Mouse (Mus musculus): ENCODE data around the gene Gm9513.

Gm9513 gene

DNA sequence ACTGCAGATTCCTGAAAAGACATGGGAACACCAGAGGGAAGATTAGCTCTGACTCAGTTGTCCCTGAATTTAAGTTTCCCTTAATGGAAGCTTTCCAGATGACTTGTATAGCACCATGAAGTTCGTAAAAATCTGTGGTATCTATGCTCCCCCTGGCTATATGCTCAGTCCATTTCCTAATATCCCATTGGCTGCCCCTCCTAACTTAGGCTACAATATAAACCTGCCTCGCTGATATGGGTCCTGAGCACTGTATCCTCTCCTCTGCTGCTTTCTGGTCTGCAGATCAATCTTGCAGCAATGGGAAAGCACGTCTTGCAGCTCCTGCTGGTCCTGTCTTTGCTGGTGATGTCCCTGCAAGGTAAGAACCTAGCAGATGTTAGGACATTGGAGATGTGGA, at the start of gene Gm9513:
Gene Gm9513, plus strand, starts transcription at position 301 of the 400 bp plus-strand sequence.
- no peak for DNase-seq (ENCODE audit: low spot score)

DNA sequence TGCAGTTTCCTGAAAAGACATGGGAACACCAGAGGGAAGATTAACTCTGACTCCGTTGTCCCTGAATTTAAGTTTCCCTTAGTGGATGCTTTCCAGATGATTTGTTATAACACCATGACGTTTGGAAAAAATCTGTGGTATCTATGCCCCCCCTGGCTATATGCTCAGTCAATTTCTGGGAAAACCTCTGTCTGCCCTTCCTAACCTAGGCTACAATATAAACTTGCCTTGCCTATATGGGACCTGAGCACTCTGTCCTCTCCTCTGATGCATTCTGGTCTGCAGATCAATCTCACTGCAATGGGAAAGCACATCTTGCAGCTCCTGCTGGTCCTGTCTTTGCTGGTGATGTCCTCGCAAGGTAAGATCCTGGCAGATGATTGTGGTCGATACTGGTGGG, 43.9 kb upstream of the Gm9513 start, which contains the start of gene Gm7257:
Gene Gm7257, plus strand, starts transcription at position 301 of the 400 bp plus-strand sequence.
- no peak for DNase-seq (ENCODE audit: low spot score)

DNA sequence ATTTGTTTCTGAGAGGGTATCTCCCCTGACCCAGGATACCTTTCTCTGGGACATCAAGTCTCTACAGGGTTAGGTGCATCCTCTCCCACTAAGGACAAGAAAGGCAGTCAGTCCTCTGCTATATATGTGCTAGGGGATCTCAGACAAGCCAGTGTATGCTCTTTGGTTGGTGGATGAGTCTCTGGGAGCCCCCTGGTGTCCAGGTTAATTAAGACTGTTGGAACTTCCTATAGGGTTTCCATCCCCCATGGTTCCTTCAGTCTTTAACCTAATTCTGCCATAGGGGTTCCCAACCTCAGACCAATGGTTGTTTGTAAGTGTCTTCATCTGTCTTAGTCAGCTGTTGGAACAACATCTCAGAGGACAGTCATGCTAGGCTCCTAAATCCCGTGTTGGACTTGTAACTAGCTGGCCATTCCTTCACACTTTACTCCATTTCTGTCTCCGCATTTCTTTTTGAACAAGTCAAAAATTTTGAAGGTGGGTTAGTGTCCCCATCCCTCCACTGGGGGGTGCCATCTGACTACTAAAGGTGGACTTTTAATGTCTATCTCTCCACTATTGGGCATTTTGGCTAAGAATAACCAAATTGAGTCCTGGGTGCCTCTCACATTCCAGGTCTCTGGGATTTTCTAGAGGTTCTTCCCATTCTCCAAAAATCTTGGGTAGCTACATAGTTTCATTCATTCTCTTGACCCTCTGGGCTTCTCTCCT, 40.2 kb upstream of the Gm9513 start:
- DNase-seq (ENCODE audit: low spot score), result no peak

DNA sequence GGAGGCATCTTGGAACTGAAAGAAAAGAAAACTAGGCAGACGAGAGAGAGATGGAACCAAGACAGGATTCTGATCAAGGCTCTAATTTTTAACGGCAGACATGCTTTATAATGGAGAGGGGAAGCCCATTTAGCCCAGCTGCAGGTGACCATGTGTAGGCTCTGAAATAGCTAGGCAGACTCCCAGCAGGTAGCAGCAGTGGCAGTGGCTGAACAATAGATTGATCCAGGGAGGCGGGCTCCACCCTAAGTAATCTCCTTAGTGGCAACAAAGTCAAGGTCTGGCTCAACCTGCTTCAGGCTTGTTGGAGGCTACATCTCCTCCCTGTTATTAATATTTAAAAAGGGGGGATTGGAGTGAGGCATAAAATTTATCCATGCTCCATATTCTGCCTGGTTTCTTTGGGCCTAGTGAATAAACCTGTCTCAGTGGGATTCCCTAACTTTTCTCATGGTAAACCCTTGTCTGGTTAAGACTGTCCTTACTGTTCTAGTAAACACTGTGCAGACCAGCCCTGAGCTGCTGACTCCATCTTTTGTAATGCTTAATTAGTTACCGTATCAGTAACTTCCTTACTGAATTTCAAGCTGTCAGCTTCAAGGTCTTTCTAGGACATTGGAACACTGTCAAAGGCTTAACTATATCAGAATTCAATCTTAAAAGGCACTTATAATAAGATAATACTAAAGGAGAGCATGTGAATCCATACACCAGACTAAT, 19.2 kb downstream of the Gm9513 start:
- DNase-seq (ENCODE audit: low spot score), result no peak

DNA sequence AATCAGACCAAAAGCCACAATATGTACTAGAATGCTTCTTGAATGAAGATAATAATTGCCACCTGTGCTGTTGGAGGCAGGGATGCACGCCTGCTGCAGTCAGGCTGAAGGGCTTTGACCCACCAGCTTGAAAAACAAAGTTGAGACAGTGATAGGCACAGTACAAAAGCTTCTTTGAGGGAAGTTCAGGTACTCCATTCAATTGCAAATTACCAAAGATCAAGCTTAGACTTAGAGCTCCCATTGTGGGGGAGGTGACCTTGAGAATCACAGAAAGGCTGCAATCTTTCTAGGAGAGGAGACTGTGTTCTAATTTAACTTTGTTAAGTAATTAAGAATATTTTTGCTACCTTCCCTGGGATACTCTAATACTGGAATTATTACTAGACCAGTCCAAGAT, 20.4 kb downstream of the Gm9513 start:
- DNase-seq (ENCODE audit: low spot score), result no peak

DNA sequence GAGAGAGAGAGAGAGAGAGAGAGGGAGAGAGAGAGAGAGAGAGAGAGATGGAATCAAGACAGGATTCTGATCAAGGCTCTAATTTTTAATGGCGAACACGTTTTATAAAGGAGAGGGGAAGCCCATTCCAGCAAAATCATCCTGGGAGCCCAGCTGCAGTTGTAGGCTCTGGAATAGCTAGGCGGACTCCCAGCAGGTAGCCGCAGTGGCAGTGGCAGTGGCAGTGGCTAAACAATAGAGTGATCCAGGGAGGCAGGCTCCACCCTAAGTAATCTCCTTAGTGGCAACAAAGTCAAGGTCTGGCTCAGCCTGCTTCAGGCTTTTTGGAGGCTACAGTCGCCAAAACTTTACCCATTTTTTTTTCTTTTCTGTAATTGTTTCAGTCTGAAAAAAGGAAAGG, 28.8 kb downstream of the Gm9513 start:
- no peak for DNase-seq (ENCODE audit: low spot score)

Data from lung, postnatal 25 days (tissue).